Mouse (Mus musculus): Measurements from ENCODE around the gene Coro2b. TPM values are rescaled to one million over a fixed set of nuclear protein-coding genes. Genes with fewer than 3 reads are reported as not detected.

The Coro2b gene
- polyA plus RNA-seq, 2 experiments: 0.57 to 1.1 TPM

GRCm38 (mm10) chr9:62400531-62401170, 136.2 kb downstream of the Coro2b start:
- DNase-seq (ENCODE audit: low read depth in 3 of 3, low spot score in 3 of 3): no peak
- no peak for TF ChIP-seq EP300 (IDR thresholded peaks at IDR 0.05; ENCODE audit: low read depth)
- no peak for TF ChIP-seq CTCF (IDR thresholded peaks at IDR 0.05; ENCODE audit: low read depth)
- no peaks in the 10 kb centered on the region for H3K27me3 ChIP-seq (ENCODE audit: control insufficient read depth, insufficient read depth, low read length)
- ATAC-seq (ENCODE audit: insufficient read depth): no peak
- no peaks in the 10 kb centered on the region for H3K9me3 ChIP-seq (ENCODE audit: control insufficient read depth, low read length)
- H3K36me3 ChIP-seq (replicated peaks; ENCODE audit: control insufficient read depth, insufficient read depth, low read depth): no peaks in the 10 kb centered on the region
- H3K4me3 ChIP-seq (ENCODE audit: insufficient read depth in 1 of 2, low read depth in 2 of 2, low read length in 2 of 2): no peak overlapping the region
- no peak overlapping the region for H3K9ac ChIP-seq (replicated peaks)
- H3K27ac ChIP-seq: no peak overlapping the region
- no peaks in the 10 kb centered on the region; a peak in 1 of 4 replicates for H3K4me1 ChIP-seq (replicated peaks; ENCODE audit: control insufficient read depth in 2 of 2, insufficient read depth in 2 of 2, low read length in 1 of 2)
- WGBS (ENCODE audit: insufficient replicate concordance): 35% methylated on average over 11 of the region's 11 CpGs
- H3K4me2 ChIP-seq (ENCODE audit: low read depth): no peak overlapping the region

GRCm38 (mm10) chr9:62394163-62394562, 142.7 kb downstream of the Coro2b start:
- no peak for ATAC-seq (ENCODE audit: insufficient read depth)
- Histone ChIP-seq H3K4me2 (ENCODE audit: low read depth) (no peak overlapping the region), H3K36me3 (replicated peaks; ENCODE audit: control insufficient read depth, insufficient read depth, low read depth) (no peaks in the 10 kb centered on the region), H3K9me3 (ENCODE audit: control insufficient read depth, low read length) (no peaks in the 10 kb centered on the region), H3K4me1 (replicated peaks; ENCODE audit: control insufficient read depth in 2 of 2, insufficient read depth in 2 of 2, low read length in 1 of 2) (no peaks in the 10 kb centered on the region), H3K9ac (replicated peaks) (no peak overlapping the region), H3K4me3 (ENCODE audit: insufficient read depth in 1 of 2, low read depth in 2 of 2, low read length in 2 of 2) (no peak overlapping the region), H3K27ac (no peak overlapping the region), H3K27me3 (ENCODE audit: control insufficient read depth, insufficient read depth, low read length) (no peaks in the 10 kb centered on the region)
- TF ChIP-seq EP300 (IDR thresholded peaks at IDR 0.05; ENCODE audit: low read depth) (no peak), CTCF (IDR thresholded peaks at IDR 0.05; ENCODE audit: low read depth) (no peak)
- no peak for DNase-seq (ENCODE audit: low read depth in 3 of 3, low spot score in 3 of 3)
- WGBS (ENCODE audit: insufficient replicate concordance): 65% methylated on average over 2 of the region's 2 CpGs

DNA sequence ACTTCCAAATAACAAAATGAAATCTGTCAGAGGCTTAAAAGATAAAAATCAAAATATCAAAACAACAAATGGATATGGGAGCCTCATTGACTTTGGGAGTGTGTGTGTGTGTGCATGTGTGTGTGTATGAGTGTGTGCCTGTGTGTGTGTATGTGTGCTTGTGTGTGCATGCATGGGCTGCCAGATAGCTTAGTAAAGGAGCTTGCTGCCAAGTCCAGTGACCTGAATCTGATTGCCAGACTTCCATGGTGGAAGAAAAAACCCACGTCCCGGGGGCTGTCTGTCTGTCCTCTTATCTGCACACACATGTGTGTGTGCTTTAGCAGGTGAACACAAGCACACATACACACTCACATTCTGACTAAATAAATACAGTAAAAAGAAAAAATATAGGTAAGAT, 143.3 kb downstream of the Coro2b start:
- no peaks in the 10 kb centered on the region for H3K4me1 ChIP-seq (replicated peaks; ENCODE audit: control insufficient read depth in 2 of 2, insufficient read depth in 2 of 2, low read length in 1 of 2)
- 24% methylated on average over 2 of the region's 2 CpGs for WGBS (ENCODE audit: insufficient replicate concordance)
- no peak for ATAC-seq (ENCODE audit: insufficient read depth)
- TF ChIP-seq CTCF (IDR thresholded peaks at IDR 0.05; ENCODE audit: low read depth): no peak
- H3K9me3 ChIP-seq (ENCODE audit: control insufficient read depth, low read length): no peaks in the 10 kb centered on the region
- no peak for DNase-seq (ENCODE audit: low read depth in 3 of 3, low spot score in 3 of 3)
- no peak overlapping the region for H3K4me2 ChIP-seq (ENCODE audit: low read depth)
- H3K4me3 ChIP-seq (ENCODE audit: insufficient read depth in 1 of 2, low read depth in 2 of 2, low read length in 2 of 2): no peak overlapping the region
- no peaks in the 10 kb centered on the region for H3K36me3 ChIP-seq (replicated peaks; ENCODE audit: control insufficient read depth, insufficient read depth, low read depth)
- no peak overlapping the region for H3K27ac ChIP-seq
- no peaks in the 10 kb centered on the region for H3K27me3 ChIP-seq (ENCODE audit: control insufficient read depth, insufficient read depth, low read length)
- no peak overlapping the region for H3K9ac ChIP-seq (replicated peaks)

GRCm38 (mm10) chr9:62389735-62390134, 147.1 kb downstream of the Coro2b start:
- H3K9ac ChIP-seq (replicated peaks): no peak overlapping the region
- peaks cover 10 to 15% of the 10 kb centered on the region in 2 experiments for H3K4me1 ChIP-seq (replicated peaks; ENCODE audit: control insufficient read depth in 2 of 2, insufficient read depth in 2 of 2, low read length in 1 of 2)
- no peak for ATAC-seq (ENCODE audit: insufficient read depth)
- H3K4me3 ChIP-seq (ENCODE audit: insufficient read depth in 1 of 2, low read depth in 2 of 2, low read length in 2 of 2): no peak overlapping the region
- WGBS (ENCODE audit: insufficient replicate concordance): 45% methylated on average over 9 of the region's 9 CpGs
- no peak overlapping the region for H3K4me2 ChIP-seq (ENCODE audit: low read depth)
- H3K27ac ChIP-seq: no peak overlapping the region
- TF ChIP-seq CTCF (IDR thresholded peaks at IDR 0.05; ENCODE audit: low read depth) (no peak), EP300 (IDR thresholded peaks at IDR 0.05; ENCODE audit: low read depth) (no peak)
- DNase-seq (ENCODE audit: low read depth in 3 of 3, low spot score in 3 of 3): no peak
- H3K9me3 ChIP-seq (ENCODE audit: control insufficient read depth, low read length): no peaks in the 10 kb centered on the region
- H3K27me3 ChIP-seq (ENCODE audit: control insufficient read depth, insufficient read depth, low read length): no peaks in the 10 kb centered on the region
- no peaks in the 10 kb centered on the region for H3K36me3 ChIP-seq (replicated peaks; ENCODE audit: control insufficient read depth, insufficient read depth, low read depth)

DNA sequence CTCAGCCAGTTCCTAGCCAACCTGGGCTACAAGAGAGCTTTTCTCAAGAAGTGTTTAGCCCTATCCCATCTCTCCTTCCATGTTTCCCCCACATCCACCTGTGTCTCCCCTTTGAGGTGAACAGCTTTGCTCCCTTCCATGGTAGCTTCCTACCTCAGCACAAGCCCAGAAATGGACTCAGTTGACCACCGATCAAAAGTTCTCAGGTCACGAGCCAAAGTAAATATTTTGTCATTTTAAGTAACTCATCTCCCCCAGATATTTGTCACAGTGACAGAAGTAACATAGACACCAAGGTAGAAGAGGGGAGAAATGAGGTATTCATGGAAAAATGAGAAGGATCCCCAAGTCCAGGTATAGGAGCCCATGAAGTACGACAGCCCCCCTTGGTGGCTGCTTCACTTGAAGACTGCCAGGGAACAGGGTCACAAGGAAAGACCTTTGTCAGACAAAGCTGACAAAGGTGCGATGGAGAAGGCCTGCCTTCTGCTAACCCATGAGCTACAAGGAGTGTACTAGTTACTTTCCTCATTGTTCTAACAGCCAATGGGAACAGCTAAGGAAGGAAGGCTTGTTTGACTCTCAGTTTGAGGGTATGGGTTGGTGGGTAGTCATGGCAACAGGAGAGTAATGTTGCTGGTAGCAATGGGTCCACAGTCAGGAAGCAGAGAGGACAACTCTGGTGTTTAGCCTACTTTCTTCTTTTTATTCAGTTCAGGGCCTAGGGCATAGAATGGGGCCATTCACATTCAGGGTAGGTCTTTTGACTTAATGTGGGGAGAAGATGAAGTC, 150.9 kb downstream of the Coro2b start:
- TF ChIP-seq CTCF (IDR thresholded peaks at IDR 0.05; ENCODE audit: low read depth) (no peak), EP300 (IDR thresholded peaks at IDR 0.05; ENCODE audit: low read depth) (no peak)
- Histone ChIP-seq H3K27me3 (ENCODE audit: control insufficient read depth, insufficient read depth, low read length) (no peaks in the 10 kb centered on the region), H3K4me3 (ENCODE audit: insufficient read depth in 1 of 2, low read depth in 2 of 2, low read length in 2 of 2) (no peak overlapping the region), H3K27ac (no peak overlapping the region), H3K4me1 (replicated peaks; ENCODE audit: control insufficient read depth in 2 of 2, insufficient read depth in 2 of 2, low read length in 1 of 2) (peaks cover 13 to 22% of the 10 kb centered on the region in 2 experiments), H3K36me3 (replicated peaks; ENCODE audit: control insufficient read depth, insufficient read depth, low read depth) (no peaks in the 10 kb centered on the region), H3K9me3 (ENCODE audit: control insufficient read depth, low read length) (no peaks in the 10 kb centered on the region), H3K4me2 (ENCODE audit: low read depth) (no peak overlapping the region), H3K9ac (replicated peaks) (no peak overlapping the region)
- ATAC-seq (ENCODE audit: insufficient read depth) (no peak), DNase-seq (ENCODE audit: low read depth in 3 of 3, low spot score in 3 of 3) (no peak)
- WGBS (ENCODE audit: insufficient replicate concordance): 63% methylated on average over 4 of the region's 4 CpGs

Measured in liver, embryonic 14.5 days (tissue).